Mouse (Mus musculus) forebrain, embryonic 11.5 days (tissue): ENCODE measurements at regions not wholly inside any gene's neighbourhood (a gene's known extent, or its start where the extent isn't known, plus 50 kb on each side); places are given as distances from the start of the nearest gene placed in this dataset.

Experiments
- ATAC-seq: fragments of 200-750 bp; cut with Nextera tagmentation; replicated peaks from 2 replicates; pipeline ENCODE4 v1.8.0; 2017; ENCODE audit warnings: moderate TSS enrichment; ENCODE audit not compliant: low FRiP score
- DNase-seq: peaks from one replicate; pipeline ENCODE4 v3.0.0-alpha.2; 2017; ENCODE audit warnings: low spot score
- H3K27ac ChIP-seq: fragments of 300-500 bp; sonication (generic); 2 replicates; pipeline ENCODE4 v1.5.1; 2014; ENCODE audit warnings: low read depth, low read length
- H3K27me3 ChIP-seq: fragments of 300-500 bp; sonication (generic); 2 replicates; pipeline ENCODE4 v1.6.1; 2014; ENCODE audit warnings: mild to moderate bottlenecking, low read length, mixed read lengths; ENCODE audit not compliant: control insufficient read depth, insufficient read depth
- H3K36me3 ChIP-seq: fragments of 300-500 bp; sonication (generic); 2 replicates; pipeline ENCODE4 v1.6.1; 2014; ENCODE audit warnings: mild to moderate bottlenecking, low read length, moderate library complexity, mixed read lengths; ENCODE audit not compliant: control insufficient read depth, insufficient read depth
- H3K4me1 ChIP-seq: fragments of 300-500 bp; sonication (generic); replicated peaks from 2 replicates; pipeline ENCODE4 v1.6.1; 2014; ENCODE audit warnings: low read length, mixed read lengths; ENCODE audit not compliant: control insufficient read depth, insufficient read depth
- H3K4me2 ChIP-seq: fragments of 300-500 bp; sonication (generic); 2 replicates; pipeline ENCODE4 v1.6.1; 2014; ENCODE audit warnings: low read depth, mild to moderate bottlenecking, low read length, moderate library complexity, mixed read lengths; ENCODE audit not compliant: severe bottlenecking
- H3K4me3 ChIP-seq: fragments of 300-500 bp; sonication (generic); 2 replicates; pipeline ENCODE4 v1.5.1; 2014; ENCODE audit warnings: low read depth, low read length
- H3K9ac ChIP-seq: fragments of 300-500 bp; sonication (generic); 2 replicates; pipeline ENCODE4 v1.6.1; 2014; ENCODE audit warnings: low read length
- H3K9me3 ChIP-seq: fragments of 300-500 bp; sonication (generic); 2 replicates; pipeline ENCODE4 v1.6.1; 2016; ENCODE audit warnings: low read length, mixed read lengths; ENCODE audit not compliant: control insufficient read depth
- WGBS: fragments of 180-500 bp; shearing (Covaris S2); extraction: QIAGEN DNeasy Blood & Tissue Kit; methylation state at CpG from one replicate; pipeline ENCODE4 v1.1.7; 2014; 5-methylcytosine and 5-hydroxymethylcytosine counted together

DNA sequence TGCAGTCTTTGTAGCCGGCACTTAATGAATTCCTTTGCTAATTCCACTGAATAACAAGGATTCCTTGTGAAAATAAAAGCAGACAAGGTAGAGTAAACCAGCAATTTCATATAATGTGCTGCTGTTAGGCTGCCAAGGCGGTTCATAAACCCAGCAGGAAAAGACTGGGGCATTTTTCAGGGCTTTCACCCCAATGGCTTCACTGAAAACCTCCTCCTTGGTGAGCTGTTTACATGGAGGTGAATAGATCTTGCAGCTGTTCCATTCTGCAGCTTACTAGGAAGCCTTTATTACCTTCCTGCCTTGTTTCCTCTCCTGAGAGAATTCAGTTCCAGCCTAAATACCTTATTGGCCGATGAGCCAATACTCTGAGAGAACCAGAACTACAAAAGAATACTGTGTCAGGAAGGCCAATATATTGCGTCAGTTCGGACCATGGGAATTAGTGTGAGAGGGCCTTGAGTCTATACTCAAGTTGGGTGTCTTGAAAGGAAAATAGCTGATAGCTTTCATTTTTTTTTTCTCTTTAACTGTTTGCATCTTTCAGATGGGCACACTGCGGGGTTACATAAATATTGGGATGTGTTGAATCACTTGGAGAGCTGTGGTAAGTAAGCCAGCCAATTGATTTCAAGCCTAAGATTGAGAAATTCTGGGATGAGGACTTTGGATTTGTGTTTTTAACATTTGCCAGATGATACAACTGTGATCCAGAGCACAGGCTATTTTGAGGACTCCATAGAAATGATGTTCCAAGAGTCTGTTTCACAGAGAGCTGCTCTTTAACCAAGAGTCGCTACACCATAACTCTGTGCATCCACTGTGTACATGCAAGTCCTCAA is 1217.5 kb downstream of the Sorcs3 start:
- DNase-seq (no peak), ATAC-seq (no peak)
- Histone ChIP-seq H3K27me3 (no peaks in the 10 kb centered on the region), H3K4me2 (no peak overlapping the region), H3K9me3 (no peaks in the 10 kb centered on the region), H3K4me1 (no peaks in the 10 kb centered on the region), H3K4me3 (no peak overlapping the region), H3K27ac (no peak overlapping the region), H3K9ac (no peak overlapping the region), H3K36me3 (no peaks in the 10 kb centered on the region)
- WGBS = 55% methylated on average over 7 of the region's 7 CpGs
